Mouse (Mus musculus) layer of hippocampus, adult 18-20 months (tissue): Measurements from ENCODE around the gene Mob2. TPM values are rescaled to one million over a fixed set of nuclear protein-coding genes. Genes with fewer than 3 reads are reported as not detected.
A peak's percentile ranks its signal among the peaks of the same experiment; 100 is the strongest.

Experiments used
- DNase-seq, 2 experiments: peaks; one replicate each; pipeline ENCODE4 v3.0.0; 2022; ENCODE audit warnings: low spot score in 2 of 2
- long read RNA-seq: library from polyadenylated mRNA; stranded (forward); transcript quantifications from one replicate; pipeline ENCODE4 v2.0.0, GENCODE M21; 2021
- total RNA-seq, 2 experiments: library from RNA; stranded (reverse); gene quantifications; 2 replicates each; pipeline ENCODE4 v1.2.3; 2021

Gene Mob2
- 10 to 100 TPM; 29.0 to 32.0 TPM for total RNA-seq
- long read RNA-seq, transcript Mob2-201 (5 exons, 1,490 nt) = major isoform, 21 of 54 reads
- long read RNA-seq, transcript Mob2-206 (5 exons, 2,140 nt) = minor isoform, 12 of 54 reads
- long read RNA-seq, partial matches to known transcripts = 1 of 54 reads
- long read RNA-seq, other reads (novel, unspliced or antisense) = 19 of 54 reads

GRCm38 (mm10) chr7:142060931-142061565, at the start of gene Mob2:
TSS of gene Mob2 (minus strand) at chr7:142061065.
- DNase-seq = peak; percentile 87 to 91

DNA sequence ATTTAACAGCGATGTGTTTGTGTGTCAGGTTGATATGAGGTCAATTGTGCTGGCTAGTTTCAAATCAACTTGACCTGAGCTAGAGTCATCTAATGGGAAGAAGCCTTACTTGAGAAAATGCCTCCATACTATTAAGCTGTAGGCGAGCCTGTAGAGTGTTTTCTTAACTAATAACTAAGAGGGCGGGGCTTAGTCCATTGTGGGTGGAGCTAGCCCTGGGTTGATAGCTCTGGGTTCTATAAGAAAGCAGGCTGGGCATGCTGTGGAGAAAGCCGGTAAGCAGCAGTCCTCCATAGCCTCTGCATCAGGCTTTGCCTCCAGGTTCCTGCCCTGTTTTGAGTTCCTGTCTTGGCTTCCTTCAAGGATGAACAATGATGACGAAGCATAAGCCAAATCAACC, 43.9 kb upstream of the Mob2 start:
- DNase-seq = no peak

GRCm38 (mm10) chr7:142097776-142098175, 36.9 kb upstream of the Mob2 start:
- peak; percentile 73 to 88 for DNase-seq

DNA sequence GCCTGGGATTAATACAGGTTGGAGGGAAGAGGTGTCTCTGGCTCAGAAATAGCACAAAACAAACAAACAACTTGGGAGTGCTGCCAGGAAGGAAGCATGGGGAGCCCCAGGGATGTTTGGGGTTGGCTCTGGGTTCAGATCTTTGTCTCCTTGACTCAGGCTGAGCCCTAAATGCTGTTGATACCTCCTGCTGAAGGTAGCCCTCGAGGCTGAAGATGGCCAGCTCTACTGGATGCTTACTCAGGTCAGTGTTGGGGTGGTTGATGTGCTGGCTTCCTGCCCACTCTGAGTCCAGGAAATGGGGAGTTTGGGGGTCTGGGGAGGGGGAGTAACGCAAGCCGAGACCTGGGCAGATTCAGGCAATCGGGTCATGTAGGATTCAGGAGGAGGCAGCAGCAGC, 35.8 kb upstream of the Mob2 start:
- no peak for DNase-seq

DNA sequence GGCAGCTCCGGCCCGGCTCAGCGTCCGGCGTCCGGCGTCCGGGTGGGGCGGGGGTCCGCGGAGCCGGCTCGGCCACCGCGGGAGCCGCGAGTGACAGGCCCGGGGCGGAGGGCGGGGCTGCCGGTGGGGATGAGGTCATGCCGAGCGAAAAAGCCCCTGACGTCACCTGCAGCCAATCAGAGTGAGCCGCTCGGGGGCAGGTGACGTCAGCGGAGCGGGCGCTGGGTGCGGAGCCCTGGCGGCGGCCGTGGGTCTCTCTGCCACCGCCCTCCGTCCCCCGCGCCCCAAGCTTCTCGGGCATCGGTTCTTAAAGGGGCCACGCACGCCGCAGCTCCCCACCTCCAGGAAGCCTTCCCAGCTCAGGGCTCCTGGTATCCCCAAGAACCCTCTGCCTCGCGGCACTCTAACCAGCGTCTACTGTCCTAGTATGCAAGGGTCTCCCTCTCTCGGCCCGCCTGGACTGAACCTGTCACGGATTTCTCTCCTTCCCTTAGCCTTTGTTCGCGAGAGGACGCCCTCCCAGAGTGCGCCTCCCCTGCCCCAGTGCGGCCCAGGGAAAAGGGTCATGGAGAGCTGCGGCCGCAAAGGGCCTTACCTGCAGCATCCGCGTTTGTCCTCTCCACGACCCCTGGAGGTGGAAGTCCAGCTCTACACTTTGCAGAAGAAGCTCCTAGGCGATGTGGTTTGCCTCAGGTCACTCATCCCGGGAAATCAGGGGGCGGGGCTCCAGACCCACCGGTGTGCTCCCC, 34.5 kb upstream of the Mob2 start, which contains the start of gene Dusp8:
TSS of gene Dusp8 (minus strand) at position 661 of the 749 bp plus-strand sequence.
- peak; percentile 92 to 97 for DNase-seq

GRCm38 (mm10) chr7:142094301-142095143, 33.7 kb upstream of the Mob2 start:
- DNase-seq = peak; percentile 60 to 74

DNA sequence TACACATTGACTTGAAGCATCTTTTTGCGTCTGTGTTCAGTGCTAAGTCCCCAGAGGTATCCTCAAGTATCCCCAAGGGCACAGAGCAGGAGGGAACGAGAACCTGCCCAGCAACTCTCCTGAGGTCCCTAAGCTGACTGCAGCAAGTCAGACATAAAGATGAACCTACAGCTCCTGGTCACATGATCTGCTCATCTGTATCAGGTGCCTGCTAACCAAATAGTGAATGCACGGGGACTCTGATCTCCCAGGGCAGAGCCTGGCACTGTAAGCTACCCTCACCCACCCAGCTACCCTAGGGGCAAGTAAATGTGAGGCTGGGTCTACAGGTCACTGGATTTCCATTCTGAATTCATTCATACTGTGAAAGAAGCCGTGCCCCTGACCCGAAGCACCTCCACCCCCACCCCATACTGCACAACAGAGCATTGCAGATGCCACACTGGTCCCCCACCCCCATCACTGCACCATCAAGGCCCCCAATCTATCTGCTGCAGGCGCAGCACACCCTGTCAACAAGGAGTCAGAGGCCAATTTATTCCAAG, 32.9 kb upstream of the Mob2 start:
- DNase-seq = no peak

DNA sequence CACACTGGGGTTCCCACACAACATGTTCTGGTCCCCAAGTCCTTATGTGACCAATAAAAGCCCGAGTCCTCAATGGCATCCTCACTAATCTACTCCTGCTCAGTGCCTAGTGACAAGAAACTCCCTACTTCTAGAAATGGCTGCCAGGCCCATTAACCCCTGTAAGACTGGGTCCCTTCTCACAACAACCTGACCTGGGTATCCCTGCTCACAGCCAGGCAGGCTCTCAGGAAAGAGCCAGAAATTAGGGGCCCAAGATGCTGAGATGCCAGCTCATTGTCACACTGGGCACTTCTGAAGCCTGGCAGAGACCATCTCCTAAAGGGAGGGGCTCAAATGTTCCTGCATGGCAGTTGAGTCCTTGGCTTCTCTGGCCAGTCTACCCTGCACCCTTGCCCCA, 32.1 kb upstream of the Mob2 start:
- no peak for DNase-seq

GRCm38 (mm10) chr7:142091848-142092247, 31.0 kb upstream of the Mob2 start:
- DNase-seq = peak; percentile 64 to 70

GRCm38 (mm10) chr7:142089648-142090447, 29.0 kb upstream of the Mob2 start:
- no peak for DNase-seq

DNA sequence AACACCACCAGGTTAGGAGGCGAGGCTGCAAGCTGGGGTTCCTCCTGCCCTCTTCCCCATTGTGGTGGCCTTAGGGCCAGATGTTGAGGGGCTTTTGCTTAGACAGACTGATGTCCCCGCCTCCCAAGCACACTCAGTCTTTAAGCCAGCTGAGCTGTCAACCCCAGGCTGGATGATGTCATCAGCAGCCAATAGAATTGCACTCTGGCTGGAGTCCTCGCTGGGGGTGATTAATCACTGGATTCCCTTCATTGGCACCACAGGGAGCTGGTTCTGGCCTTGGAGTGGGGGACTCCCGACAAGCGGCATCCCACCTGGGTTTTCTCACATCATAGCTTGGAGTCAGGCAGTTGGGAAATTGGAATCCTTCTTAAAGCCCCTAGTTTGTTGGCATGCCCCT, 28.0 kb upstream of the Mob2 start:
- DNase-seq = peak in 1 of 2 experiments; percentile 72

GRCm38 (mm10) chr7:142087069-142087652, 26.3 kb upstream of the Mob2 start:
- DNase-seq = no peak

- DNase-seq = no peak
These were observed 25.5 kb upstream of the Mob2 start for GRCm38 (mm10) chr7:142086159-142086905.

GRCm38 (mm10) chr7:142084820-142085219, 24.0 kb upstream of the Mob2 start:
- DNase-seq = peak in 1 of 2 experiments; percentile 53

GRCm38 (mm10) chr7:142084395-142084794, 23.5 kb upstream of the Mob2 start:
- no peak for DNase-seq

DNA sequence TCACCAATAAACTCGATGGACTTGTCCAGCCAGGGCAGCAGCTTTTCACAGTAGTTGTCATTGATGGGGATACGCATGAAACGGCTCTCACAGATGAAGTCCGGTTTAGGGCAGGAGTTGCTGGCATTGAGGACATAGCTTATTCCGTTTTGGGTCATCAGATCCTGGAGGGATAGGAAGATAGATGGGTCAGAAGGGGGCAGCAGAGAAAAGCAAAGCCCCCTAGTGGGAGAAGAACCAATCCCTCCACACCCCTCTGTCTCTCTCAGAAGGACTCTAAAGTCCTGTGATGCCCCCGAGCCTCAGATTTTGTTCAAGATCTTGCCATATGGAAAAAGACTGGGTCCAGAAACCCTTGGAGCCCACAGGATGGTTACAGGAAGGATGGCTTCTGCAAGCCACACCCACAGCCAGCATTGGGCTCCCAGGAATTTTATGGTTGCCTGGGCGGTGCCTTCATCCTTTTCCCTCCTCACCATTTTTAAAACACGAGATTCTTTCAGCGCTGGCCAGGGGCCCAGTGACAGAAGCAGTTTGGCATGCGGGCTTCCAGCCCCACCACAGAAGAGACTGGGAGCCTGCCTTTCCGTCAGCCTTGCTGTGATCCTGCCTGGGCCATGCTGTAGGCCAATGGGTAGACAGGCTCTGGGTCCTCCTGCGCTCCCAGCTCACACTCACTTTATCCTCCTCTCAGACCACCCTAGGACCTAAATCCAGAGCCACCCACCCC, 22.9 kb upstream of the Mob2 start:
- peak in 1 of 2 experiments; percentile 58 for DNase-seq

- no peak for DNase-seq
These were observed 21.7 kb upstream of the Mob2 start for GRCm38 (mm10) chr7:142082607-142083006.

GRCm38 (mm10) chr7:142082179-142082578, 21.3 kb upstream of the Mob2 start:
- no peak for DNase-seq
